Mouse (Mus musculus): ENCODE data around the gene Pik3r2.
"Not testable (repeated sequence)": the region's sequence is repeated elsewhere in the genome, so short reads cannot be mapped to it uniquely, and the experiment has no call there.

Gene Pik3r2

DNA sequence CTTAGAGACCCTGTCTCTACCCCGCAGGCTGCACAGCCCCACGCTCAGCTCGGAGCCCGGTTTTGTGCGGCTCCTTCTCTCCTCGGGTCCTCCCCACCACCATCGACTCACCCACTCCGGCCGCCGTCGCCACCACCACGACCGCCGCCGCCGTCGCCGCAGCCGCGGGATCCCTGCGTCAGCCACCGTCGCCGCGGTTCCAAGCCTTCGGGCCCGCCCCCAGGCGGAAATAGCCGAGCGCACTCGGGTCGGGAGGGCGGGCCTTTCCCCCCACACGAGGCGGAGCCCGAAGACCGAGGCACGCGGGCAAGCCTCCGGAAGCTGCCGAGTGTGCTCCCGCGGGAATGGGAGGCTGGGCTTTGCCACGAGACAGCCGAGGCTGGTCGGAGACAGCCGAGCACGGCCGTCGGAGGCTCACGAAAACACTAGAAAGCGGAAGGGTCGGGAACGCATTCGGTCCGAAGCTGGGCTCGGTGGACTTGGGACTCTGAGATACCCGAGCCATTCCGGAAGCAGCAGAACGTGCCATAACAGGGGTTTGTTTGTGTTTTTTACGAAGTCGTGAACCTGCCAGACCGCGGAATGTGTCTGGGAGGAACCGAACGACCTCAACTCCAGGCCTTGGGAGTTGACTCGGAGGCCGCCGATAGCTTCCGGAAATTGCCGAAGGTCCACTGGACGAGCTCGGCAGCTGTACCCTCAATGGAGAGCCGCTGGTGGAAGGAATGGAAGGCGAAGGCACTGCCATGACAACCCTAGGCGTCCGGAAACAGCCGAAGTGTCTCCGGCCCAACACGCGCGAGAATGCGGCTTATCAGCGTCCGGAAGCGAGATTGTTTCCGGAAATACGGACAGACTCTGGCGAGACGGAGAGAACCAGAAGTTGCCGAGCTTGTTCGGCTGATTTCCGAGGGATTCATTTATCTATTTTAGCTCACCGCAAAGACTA is at the start of gene Pik3r2:
TSS of gene Pik3r2 (minus strand) at position 218 of the 949 bp plus-strand sequence.
- DNase-seq (ENCODE audit: low spot score) = peak; percentile 97

GRCm38 (mm10) chr8:70825816-70826215 is 49.3 kb upstream of the Pik3r2 start:
- DNase-seq (ENCODE audit: low spot score) = no peak

DNA sequence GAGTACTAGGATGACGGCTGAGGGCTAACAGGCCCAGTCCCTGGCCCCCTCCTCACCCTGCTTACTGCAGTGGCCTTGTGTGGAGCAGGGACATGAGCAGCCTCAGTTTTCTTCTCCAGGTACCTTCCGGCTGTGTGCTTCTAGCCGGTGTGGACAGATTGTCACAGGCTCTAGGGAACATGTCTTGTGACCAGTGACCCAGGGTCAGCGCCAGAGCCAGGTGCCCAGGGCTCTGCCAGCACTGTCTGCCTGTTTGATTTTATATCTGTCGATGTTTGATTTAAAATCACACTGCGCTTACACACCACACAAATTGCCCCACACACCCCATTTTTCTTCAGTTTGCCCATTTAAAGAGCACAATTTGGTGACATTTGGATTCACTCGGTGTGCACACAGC is 47.3 kb upstream of the Pik3r2 start:
- DNase-seq (ENCODE audit: low spot score) = no peak

GRCm38 (mm10) chr8:70822594-70822993 is 46.1 kb upstream of the Pik3r2 start:
- DNase-seq (ENCODE audit: low spot score) = not testable (repeated sequence)

DNA sequence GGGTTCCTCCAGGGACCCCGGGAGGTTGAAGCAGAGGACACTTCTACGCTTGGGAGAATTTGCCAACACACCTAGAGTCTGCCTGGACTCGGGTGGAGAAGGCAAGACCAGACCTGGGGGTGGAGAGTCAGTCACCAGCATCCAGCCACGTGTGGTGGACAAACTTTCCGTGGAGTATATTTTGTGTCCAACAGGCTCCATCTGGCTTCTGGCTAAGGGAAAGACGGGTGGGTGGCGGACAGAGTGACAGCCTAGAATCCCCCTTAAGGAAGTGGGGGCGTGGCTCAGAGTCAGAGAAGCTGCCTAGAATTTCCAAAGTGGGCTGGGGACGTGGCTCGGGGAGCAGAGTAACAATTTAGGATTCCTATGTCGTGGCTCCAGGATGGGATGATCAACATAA is 45.5 kb upstream of the Pik3r2 start:
- no peak for DNase-seq (ENCODE audit: low spot score)

- DNase-seq (ENCODE audit: low spot score) = peak; percentile 38
These were observed 45.0 kb upstream of the Pik3r2 start for GRCm38 (mm10) chr8:70821399-70821962.

DNA sequence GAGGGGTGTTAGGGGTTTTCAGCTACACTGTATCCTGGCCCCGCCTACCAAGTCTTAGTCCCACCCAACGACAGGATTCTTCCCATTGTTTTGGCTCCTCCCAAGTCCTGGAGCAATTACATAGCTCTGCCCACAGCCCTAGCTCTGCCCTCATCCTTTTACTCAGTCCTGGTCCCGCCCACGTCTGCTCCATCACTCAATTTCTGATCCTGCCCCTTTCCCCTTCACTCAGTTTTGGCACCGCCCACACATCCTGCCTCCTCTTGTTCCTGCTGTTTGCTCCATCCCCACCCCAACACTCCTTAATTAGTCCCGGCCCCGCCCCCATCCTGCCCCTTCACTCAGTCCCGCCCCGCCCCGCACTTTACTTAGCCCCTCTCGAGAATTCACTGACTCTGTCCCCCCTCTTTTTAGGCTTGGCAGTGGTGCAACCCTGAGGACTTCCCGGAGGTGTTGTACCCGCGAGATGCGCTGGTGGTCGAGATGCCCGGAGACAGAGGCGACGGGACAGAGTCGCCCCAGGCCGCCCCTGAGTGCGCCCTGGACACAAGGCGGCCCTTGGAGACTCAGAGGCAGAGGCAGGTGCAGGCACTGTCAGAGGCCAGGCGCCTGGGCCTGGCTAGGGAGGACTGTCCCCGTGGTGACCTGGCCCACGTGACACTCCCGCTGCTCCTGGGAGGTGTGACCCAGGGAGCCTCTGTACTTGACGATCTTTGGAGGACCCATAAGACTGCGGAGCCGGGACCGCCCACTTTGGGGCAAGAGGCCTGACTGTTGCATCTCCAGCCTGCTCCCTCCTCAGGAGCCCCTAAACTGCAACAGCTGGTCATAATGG is 43.8 kb upstream of the Pik3r2 start:
- peak; percentile 64 for DNase-seq (ENCODE audit: low spot score)

GRCm38 (mm10) chr8:70816679-70817078 is 40.2 kb upstream of the Pik3r2 start:
- DNase-seq (ENCODE audit: low spot score) = no peak

DNA sequence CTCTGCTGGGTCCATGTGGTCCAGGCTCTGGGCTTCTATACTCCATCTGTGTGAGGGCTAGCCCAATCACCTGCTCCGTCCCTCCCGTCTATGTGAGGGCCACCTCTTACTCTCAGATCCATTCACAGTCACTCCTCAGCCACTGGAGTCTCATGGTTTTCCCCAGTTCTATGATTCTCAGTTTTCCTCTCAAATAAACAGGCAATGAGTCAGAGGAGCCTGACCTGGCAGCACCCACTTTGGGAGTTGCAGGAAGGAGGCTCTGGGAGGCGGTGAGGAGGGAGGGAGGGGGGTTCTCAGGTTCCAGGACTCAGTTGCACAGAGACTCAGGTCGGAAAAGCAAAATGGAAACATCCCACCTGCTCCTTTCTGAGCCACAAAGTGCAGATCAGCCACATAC is 36.4 kb upstream of the Pik3r2 start:
- DNase-seq (ENCODE audit: low spot score) = no peak

- DNase-seq (ENCODE audit: low spot score) = no peak
These were observed 35.5 kb upstream of the Pik3r2 start for GRCm38 (mm10) chr8:70812055-70812454.

- DNase-seq (ENCODE audit: low spot score) = no peak
These were observed 34.6 kb upstream of the Pik3r2 start for GRCm38 (mm10) chr8:70810962-70811680.

- DNase-seq (ENCODE audit: low spot score) = no peak
These were observed 32.6 kb upstream of the Pik3r2 start for GRCm38 (mm10) chr8:70808955-70809701.

- DNase-seq (ENCODE audit: low spot score) = no peak
These were observed 31.7 kb upstream of the Pik3r2 start, which contains the start of gene Il12rb1 for GRCm38 (mm10) chr8:70808239-70808638. Il12rb1 (plus strand) TSS chr8:70808449.

DNA sequence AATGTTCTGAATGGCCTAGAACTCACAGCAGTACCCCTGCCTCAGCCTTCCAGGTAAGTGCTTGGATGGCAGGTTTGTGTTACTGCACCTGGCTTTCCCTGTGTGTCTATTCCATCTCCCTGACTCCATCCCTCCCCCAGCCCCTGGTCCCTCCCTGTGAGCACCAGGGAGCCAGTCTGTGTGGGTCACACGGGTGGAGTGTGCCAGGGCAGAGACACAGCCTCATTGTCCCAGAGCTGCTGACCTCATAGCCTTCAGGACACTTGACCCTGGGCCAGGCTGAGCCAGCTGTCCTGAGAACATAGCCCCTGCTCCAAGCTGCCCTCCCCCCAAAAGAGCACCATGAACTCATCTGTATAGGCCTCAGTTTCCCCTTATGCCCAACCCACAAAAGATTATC is 30.8 kb upstream of the Pik3r2 start:
- no peak for DNase-seq (ENCODE audit: low spot score)

- DNase-seq (ENCODE audit: low spot score) = no peak
These were observed 30.0 kb upstream of the Pik3r2 start for GRCm38 (mm10) chr8:70806541-70806940.

GRCm38 (mm10) chr8:70804481-70805206 is 28.1 kb upstream of the Pik3r2 start, which contains the start of gene Mast3:
Mast3 (minus strand) TSS chr8:70805054.
- DNase-seq (ENCODE audit: low spot score) = peak; percentile 85

GRCm38 (mm10) chr8:70803761-70804480 is 27.4 kb upstream of the Pik3r2 start:
- no peak for DNase-seq (ENCODE audit: low spot score)

GRCm38 (mm10) chr8:70802786-70803510 is 26.4 kb upstream of the Pik3r2 start:
- DNase-seq (ENCODE audit: low spot score) = no peak

- no peak for DNase-seq (ENCODE audit: low spot score)
These were observed 25.3 kb upstream of the Pik3r2 start for GRCm38 (mm10) chr8:70801830-70802229.

Data from yolk sac, embryonic 10.5 days (tissue).